Mouse (Mus musculus): Measurements from ENCODE around the gene Prpf4. TPM values are rescaled to one million over a fixed set of nuclear protein-coding genes. Genes with fewer than 3 reads are reported as not detected.

The Prpf4 gene
- polyA plus RNA-seq, 1 experiment from 2014 or later: 19.2 TPM

DNA sequence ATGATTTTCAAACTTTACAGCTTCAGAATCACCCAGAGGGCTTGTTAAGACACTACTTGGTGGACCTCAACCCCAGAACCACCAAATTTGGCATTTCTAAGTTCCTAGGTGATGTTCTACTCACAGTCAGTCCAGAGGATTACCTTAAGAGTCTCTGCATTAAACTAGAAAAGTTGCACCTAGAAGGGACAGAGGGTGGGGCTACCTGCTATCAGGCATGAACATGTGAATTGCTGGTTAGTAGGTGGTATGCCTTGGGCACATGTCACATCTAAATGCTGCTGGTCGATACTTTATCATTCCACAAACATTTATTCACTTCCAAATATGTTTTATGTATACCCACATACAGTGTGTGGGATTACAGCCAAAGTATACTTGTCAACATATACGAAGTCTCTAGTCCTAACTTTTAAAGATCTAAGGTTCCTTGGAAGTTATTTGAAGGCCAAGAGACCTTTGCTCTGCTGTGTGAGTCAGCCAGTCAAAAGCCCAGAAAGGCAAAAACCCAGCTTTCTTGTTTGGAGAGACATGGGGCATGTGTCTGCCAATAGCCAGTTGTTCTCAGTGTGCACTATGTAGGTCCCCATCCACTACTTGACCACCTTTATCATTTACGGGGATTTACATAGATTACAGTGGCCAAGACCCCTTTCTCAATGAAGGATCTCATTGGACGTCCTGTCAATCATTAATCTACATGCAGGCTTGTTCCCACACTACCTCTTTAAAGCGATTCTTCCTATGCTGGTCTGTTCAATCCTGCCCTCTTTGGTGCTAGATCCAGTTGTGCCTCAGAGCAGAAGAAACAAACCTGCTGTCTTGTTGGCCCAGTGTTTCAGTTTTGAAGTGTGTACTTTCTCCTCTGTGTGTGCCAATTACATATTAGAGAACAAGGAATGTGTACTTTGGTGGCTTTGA lies 18.7 kb upstream of the Prpf4 start:
- H3K27me3 ChIP-seq: no peaks in the 10 kb centered on the region
- no peak overlapping the region for H3K4me2 ChIP-seq (replicated peaks)
- WGBS: 88% methylated on average over 5 of the region's 5 CpGs
- no peak overlapping the region for H3K9ac ChIP-seq
- H3K36me3 ChIP-seq: peaks cover 53% of the 10 kb centered on the region
- H3K27ac ChIP-seq (replicated peaks): no peak overlapping the region
- H3K4me3 ChIP-seq (replicated peaks): no peak overlapping the region
- H3K9me3 ChIP-seq (replicated peaks): no peaks in the 10 kb centered on the region
- ATAC-seq (ENCODE audit: insufficient number of reproducible peaks, low FRiP score, low TSS enrichment, low read depth): no peak
- no peaks in the 10 kb centered on the region for H3K4me1 ChIP-seq

DNA sequence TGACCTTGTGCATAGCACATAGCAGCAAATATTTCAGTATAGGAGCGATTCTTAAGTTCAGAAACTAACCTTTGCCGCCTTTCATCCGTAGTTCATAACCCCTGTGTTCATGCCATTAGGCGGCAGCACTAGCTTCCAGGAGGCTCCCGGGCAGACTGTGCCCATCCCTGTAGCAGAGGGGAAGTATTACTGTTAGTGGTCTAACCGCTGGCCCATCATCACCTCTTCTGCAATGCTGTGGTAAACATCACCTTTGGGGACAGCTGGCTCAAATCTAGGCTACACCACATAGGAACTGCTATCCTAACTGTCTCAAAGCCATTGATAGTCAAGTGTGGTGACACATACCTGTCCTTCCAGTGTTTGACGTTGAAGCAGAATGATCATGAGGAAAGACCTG lies 16.7 kb upstream of the Prpf4 start:
- no peak overlapping the region for H3K9ac ChIP-seq
- peaks cover 61% of the 10 kb centered on the region for H3K36me3 ChIP-seq
- H3K9me3 ChIP-seq (replicated peaks): no peaks in the 10 kb centered on the region
- H3K27me3 ChIP-seq: no peaks in the 10 kb centered on the region
- H3K4me1 ChIP-seq: no peaks in the 10 kb centered on the region
- H3K27ac ChIP-seq (replicated peaks): no peak overlapping the region
- 86% methylated on average over 7 of the region's 7 CpGs for WGBS
- no peak overlapping the region for H3K4me2 ChIP-seq (replicated peaks)
- no peak overlapping the region for H3K4me3 ChIP-seq (replicated peaks)
- no peak for ATAC-seq (ENCODE audit: insufficient number of reproducible peaks, low FRiP score, low TSS enrichment, low read depth)

DNA sequence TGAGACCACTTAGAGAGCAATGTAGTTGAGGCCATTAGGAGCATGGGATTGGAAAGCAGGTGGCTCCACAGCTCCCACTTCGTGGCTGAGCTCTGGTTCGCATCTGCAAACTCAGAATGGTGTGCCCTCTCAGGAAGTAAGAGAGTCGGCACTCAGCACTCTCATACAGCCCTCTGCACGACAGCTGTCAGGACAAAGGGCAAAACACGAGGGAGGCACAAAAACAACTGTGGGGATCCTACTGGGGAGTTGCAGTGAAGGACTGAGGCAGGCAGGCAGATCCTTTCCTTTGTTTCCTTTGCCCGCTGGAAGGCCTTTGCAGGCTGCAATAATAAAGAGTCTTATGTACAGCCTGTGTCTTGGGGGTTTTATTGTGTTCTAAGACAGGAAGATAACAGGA lies 15.1 kb upstream of the Prpf4 start:
- no peak overlapping the region for H3K9ac ChIP-seq
- H3K4me2 ChIP-seq (replicated peaks): no peak overlapping the region
- no peak for ATAC-seq (ENCODE audit: insufficient number of reproducible peaks, low FRiP score, low TSS enrichment, low read depth)
- no peaks in the 10 kb centered on the region for H3K27me3 ChIP-seq
- H3K9me3 ChIP-seq (replicated peaks): no peaks in the 10 kb centered on the region
- H3K27ac ChIP-seq (replicated peaks): no peak overlapping the region
- H3K4me1 ChIP-seq: no peaks in the 10 kb centered on the region
- H3K4me3 ChIP-seq (replicated peaks): no peak overlapping the region
- WGBS: 54% methylated on average over 6 of the region's 6 CpGs
- peaks cover 68% of the 10 kb centered on the region for H3K36me3 ChIP-seq

DNA sequence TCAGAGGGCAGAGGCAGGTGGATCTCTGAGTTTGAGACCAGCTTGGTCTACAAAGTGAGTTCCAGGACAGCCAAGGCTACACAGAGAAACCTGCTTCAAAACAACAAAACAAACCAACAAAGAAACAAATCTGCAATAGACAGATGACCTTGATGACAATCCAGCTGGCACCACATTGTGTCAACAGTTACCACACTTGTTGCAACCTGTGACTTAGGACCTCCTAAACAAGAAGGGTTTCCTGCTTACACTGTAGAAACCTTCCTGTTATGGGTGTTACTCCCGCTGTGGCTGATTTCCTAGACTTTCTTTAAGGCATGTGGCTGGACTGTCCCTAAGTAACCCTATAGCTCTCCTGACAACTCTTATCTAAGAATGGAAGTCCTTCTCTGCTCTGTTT lies 12.8 kb upstream of the Prpf4 start:
- Histone ChIP-seq H3K4me2 (replicated peaks) (no peak overlapping the region), H3K4me3 (replicated peaks) (no peak overlapping the region), H3K9me3 (replicated peaks) (no peaks in the 10 kb centered on the region), H3K27me3 (no peaks in the 10 kb centered on the region), H3K9ac (no peak overlapping the region), H3K36me3 (peaks cover 76% of the 10 kb centered on the region), H3K27ac (replicated peaks) (no peak overlapping the region), H3K4me1 (no peaks in the 10 kb centered on the region)
- 84% methylated on average over 1 of the region's 1 CpGs for WGBS
- ATAC-seq (ENCODE audit: insufficient number of reproducible peaks, low FRiP score, low TSS enrichment, low read depth): no peak

DNA sequence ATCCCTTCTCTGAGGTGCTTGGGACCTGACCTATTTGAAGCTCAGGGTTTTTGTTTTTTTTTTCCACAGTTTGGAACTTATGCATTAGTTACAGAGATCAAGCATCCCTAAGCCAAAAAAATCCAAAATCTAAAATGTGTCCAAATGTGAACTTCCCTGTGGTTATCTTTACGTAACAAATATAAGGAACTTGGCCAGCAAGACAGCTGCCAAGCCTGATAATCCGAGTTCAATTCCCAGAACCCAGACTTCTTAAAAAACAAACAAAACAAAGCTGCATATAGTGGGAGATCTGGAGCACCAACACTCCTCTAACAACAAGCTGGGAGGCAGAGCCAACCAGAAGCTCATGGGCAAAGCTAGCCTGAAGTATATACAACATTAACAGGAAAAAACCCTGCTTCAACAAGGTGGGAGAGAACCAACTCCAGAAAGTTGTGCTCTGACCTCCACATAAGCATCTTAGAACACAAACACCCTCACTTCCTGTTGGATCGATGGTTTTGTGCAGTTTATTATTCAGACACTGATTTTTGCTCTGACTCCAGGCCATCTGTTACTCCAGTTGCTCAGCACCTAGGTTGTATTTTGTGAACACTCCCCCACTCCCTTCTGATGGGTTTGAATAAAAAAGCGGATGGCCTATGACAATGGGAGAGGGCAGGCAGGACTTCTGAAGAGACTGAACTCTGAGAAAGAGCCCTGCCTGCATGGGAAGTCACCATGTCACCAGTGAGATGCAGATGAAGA lies 10.8 kb upstream of the Prpf4 start:
- H3K4me2 ChIP-seq (replicated peaks): no peak overlapping the region
- no peaks in the 10 kb centered on the region for H3K9me3 ChIP-seq (replicated peaks)
- ATAC-seq (ENCODE audit: insufficient number of reproducible peaks, low FRiP score, low TSS enrichment, low read depth): no peak
- no peaks in the 10 kb centered on the region for H3K27me3 ChIP-seq
- peaks cover 76% of the 10 kb centered on the region for H3K36me3 ChIP-seq
- H3K27ac ChIP-seq (replicated peaks): no peak overlapping the region
- no peaks in the 10 kb centered on the region for H3K4me1 ChIP-seq
- H3K9ac ChIP-seq: no peak overlapping the region
- WGBS: 82% methylated on average over 4 of the region's 4 CpGs
- no peak overlapping the region for H3K4me3 ChIP-seq (replicated peaks)

DNA sequence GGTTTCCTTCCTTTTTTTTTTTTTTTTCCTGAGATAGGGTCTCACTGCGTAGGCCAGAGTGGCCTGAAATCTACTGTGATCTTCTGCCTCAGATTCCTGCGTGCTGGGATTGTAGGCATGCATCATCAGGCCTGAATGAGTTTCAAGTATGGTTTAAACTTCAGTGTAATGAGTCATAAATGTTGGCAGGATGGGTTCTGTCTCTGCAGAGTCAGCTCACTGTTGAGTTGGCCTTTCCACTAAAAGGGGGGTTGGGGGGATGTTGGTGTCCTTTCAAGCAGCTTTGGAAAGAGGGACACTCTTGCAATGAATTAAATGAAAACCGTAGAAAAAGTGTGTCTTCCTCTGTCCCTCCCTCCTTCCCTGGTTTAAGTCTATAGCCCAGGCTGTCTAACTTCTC lies 9.6 kb upstream of the Prpf4 start:
- Histone ChIP-seq H3K9me3 (replicated peaks) (no peaks in the 10 kb centered on the region), H3K9ac (no peak overlapping the region), H3K4me3 (replicated peaks) (no peak overlapping the region), H3K27me3 (no peaks in the 10 kb centered on the region), H3K4me2 (replicated peaks) (no peak overlapping the region), H3K36me3 (peaks cover 73% of the 10 kb centered on the region), H3K27ac (replicated peaks) (no peak overlapping the region), H3K4me1 (no peaks in the 10 kb centered on the region)
- 87% methylated on average over 3 of the region's 3 CpGs for WGBS
- ATAC-seq (ENCODE audit: insufficient number of reproducible peaks, low FRiP score, low TSS enrichment, low read depth): no peak

DNA sequence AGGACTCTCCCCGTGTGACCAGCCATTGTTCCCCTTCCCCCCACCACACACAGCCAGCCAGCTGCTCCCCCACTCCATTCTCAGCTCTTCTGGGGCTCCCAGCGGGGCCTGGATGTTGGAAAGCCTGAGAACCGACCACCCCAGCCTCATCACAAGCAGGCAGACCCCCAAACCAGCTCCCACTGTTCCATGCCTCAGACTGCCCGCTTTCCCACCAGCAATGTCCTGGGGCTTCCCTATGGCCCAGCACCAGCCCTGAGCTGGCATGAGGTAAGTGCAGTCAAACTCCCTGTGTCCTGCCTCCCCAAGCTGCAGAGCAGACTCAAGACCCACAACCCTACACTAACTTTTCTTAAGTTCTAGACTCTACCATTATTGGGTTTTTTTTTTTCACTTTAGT lies 2.5 kb upstream of the Prpf4 start:
- Histone ChIP-seq H3K27ac (replicated peaks) (no peak overlapping the region), H3K4me2 (replicated peaks) (no peak overlapping the region), H3K4me1 (peaks cover 29% of the 10 kb centered on the region), H3K9ac (no peak overlapping the region), H3K4me3 (replicated peaks) (no peak overlapping the region), H3K9me3 (replicated peaks) (no peaks in the 10 kb centered on the region), H3K27me3 (no peaks in the 10 kb centered on the region), H3K36me3 (peaks cover 25% of the 10 kb centered on the region)
- ATAC-seq (ENCODE audit: insufficient number of reproducible peaks, low FRiP score, low TSS enrichment, low read depth): no peak
- WGBS: 78% methylated on average over 4 of the region's 4 CpGs

DNA sequence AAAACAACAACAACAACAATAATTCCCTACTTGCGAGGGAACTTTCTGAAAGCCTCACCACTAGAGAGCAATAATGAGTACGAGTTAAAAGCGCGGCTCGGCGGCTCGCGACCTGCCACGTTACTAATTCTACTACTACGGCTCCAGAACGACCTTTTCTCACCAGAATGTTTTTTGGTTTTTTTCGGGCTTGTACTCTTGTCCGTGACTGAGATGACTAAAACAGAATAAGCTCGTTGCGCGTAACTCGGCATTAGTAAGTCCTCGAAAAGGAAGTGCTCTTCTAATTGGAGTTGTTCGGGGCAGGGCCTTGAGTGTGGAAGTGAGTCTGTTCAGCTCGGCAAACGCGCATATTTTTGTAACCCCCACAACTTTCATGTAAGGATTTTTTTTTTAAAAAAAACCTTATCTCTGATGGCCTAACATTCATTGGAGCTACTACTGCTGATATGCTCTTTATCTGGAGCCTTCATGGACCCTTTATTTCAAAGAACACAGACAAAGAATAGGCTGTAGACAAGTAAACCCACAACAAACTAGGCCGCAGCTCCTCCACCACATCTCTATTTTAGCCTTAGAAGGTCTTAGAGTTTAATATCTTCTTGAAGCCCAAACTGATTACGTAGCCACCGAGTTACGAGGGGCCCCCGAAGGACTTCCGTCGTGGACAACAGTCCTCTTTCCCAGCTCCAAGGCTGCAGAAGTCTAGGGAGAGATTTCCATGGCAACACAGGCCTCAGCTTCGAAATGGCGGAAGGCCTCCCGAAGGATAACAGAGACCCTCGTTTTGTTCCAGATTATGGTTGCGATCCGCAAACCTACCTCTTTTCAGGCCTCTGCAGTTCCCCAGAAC lies 641 bp upstream of the Prpf4 start:
- Histone ChIP-seq H3K27me3 (no peaks in the 10 kb centered on the region), H3K36me3 (peaks cover 25% of the 10 kb centered on the region), H3K4me1 (peaks cover 29% of the 10 kb centered on the region), H3K4me3 (replicated peaks) (peak overlapping the region; percentile 79), H3K9ac (peak overlapping the region; percentile 68), H3K4me2 (replicated peaks) (peak overlapping the region; percentile 49), H3K9me3 (replicated peaks) (no peaks in the 10 kb centered on the region), H3K27ac (replicated peaks) (peak overlapping the region; percentile 90)
- under 1% methylated on average over 35 of the region's 35 CpGs for WGBS
- ATAC-seq (ENCODE audit: insufficient number of reproducible peaks, low FRiP score, low TSS enrichment, low read depth): 0 out of 2 replicates have a peak, but pooled peaks have one; percentile 16

DNA sequence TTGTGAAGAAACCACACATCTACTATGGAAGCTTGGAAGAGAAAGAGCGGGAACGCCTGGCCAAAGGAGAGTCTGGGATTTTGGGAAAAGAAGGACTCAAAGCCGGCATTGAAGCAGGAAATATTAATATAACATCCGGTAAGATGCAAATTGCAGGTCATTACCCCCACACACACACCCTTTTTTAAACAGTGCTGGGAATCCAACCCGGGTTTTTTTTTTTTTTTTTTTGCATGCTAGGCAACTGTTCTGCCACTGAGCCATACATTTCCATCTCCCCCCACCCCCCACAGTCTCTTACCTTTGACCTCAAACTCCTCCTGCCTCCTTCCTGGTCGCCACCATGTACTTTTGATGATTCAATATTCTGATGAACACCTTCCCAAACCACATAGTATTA lies 1.0 kb downstream of the Prpf4 start:
- peaks cover 29% of the 10 kb centered on the region for H3K4me1 ChIP-seq
- peak overlapping the region; percentile 86 for H3K9ac ChIP-seq
- H3K36me3 ChIP-seq: peaks cover 33% of the 10 kb centered on the region
- no peak for ATAC-seq (ENCODE audit: insufficient number of reproducible peaks, low FRiP score, low TSS enrichment, low read depth)
- 17% methylated on average over 6 of the region's 6 CpGs for WGBS
- H3K4me3 ChIP-seq (replicated peaks): peak overlapping the region; percentile 79
- H3K27me3 ChIP-seq: no peaks in the 10 kb centered on the region
- H3K9me3 ChIP-seq (replicated peaks): no peaks in the 10 kb centered on the region
- H3K4me2 ChIP-seq (replicated peaks): peak overlapping the region; percentile 74
- H3K27ac ChIP-seq (replicated peaks): peak overlapping the region; percentile 93

DNA sequence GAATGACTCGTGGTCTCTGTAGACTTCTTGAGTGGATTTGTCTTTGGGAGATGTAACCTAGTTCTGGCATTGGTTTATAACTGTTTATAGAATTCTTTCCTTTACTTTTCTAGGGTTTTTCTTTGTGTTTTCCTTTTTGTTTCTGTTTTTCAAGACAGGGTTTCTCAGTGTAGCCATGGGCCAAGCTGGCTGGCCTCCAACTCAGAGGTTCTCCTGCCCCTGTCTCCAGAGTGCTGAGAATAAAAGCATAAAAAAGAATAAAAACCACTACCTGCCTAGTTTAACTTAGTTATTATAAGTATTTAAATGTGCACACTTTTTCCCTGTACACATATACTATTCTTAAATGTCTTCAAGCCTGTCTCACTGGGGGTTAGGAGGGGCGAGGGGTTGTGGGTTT lies 1.7 kb downstream of the Prpf4 start:
- no peak for ATAC-seq (ENCODE audit: insufficient number of reproducible peaks, low FRiP score, low TSS enrichment, low read depth)
- Histone ChIP-seq H3K4me3 (replicated peaks) (peak overlapping the region; percentile 79; the same call in 1 of the 2 replicates), H3K9me3 (replicated peaks) (no peaks in the 10 kb centered on the region), H3K36me3 (peaks cover 40% of the 10 kb centered on the region), H3K9ac (no peak overlapping the region), H3K27me3 (no peaks in the 10 kb centered on the region), H3K4me2 (replicated peaks) (peak overlapping the region; percentile 74; the same call in 1 of the 2 replicates), H3K4me1 (peaks cover 29% of the 10 kb centered on the region), H3K27ac (replicated peaks) (no peak overlapping the region)
- WGBS: 86% methylated on average over 2 of the region's 2 CpGs

DNA sequence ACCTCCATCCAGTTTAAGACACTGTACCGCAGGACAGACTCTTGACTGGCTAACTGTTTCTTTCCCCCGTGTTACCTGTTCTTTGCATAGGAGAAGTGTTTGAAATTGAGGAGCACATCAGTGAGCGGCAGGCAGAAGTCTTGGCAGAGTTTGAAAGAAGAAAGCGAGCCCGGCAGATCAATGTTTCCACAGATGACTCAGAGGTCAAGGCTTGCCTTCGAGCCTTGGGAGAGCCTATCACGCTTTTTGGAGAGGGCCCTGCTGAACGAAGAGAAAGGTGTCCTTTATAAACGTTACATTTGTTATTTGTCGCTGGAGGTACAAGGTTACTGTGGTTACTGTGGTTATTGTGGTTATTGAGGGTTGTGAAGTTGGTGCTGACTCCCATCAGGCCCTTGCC lies 3.0 kb downstream of the Prpf4 start:
- H3K36me3 ChIP-seq: peaks cover 53% of the 10 kb centered on the region
- no peaks in the 10 kb centered on the region for H3K27me3 ChIP-seq
- no peaks in the 10 kb centered on the region for H3K9me3 ChIP-seq (replicated peaks)
- no peak overlapping the region for H3K27ac ChIP-seq (replicated peaks)
- H3K4me1 ChIP-seq: peaks cover 19% of the 10 kb centered on the region
- H3K9ac ChIP-seq: no peak overlapping the region
- no peak overlapping the region for H3K4me3 ChIP-seq (replicated peaks)
- 90% methylated on average over 10 of the region's 10 CpGs for WGBS
- no peak for ATAC-seq (ENCODE audit: insufficient number of reproducible peaks, low FRiP score, low TSS enrichment, low read depth)
- H3K4me2 ChIP-seq (replicated peaks): no peak overlapping the region
